Mouse (Mus musculus) cortical plate, adult 2 months (tissue): ENCODE results near the gene Pctp. TPM values are rescaled to one million over a fixed set of nuclear protein-coding genes. Genes with fewer than 3 reads are reported as not detected.
A peak's percentile ranks its signal among the peaks of the same experiment; 100 is the strongest.

ENCODE experiments used
- H3K27ac ChIP-seq: fragments of 200-500 bp; 2 replicates; pipeline ENCODE4 v1.5.1; 2012; ENCODE audit warnings: low read length, control low read depth, inconsistent platforms; ENCODE audit not compliant: insufficient read depth
- H3K4me1 ChIP-seq: fragments of 200-500 bp; 2 replicates; pipeline ENCODE4 v1.6.1; 2011; ENCODE audit warnings: low read length; ENCODE audit not compliant: control insufficient read depth, insufficient read depth
- H3K4me3 ChIP-seq: fragments of 200-500 bp; 2 replicates; pipeline ENCODE4 v1.5.1; 2011; ENCODE audit warnings: mild to moderate bottlenecking, low read length, control low read depth; ENCODE audit not compliant: insufficient read depth
- CTCF ChIP-seq: fragments of 200-500 bp; IDR thresholded peaks from 2 replicates; pipeline ENCODE4 v1.5.1; 2011; ENCODE audit warnings: mild to moderate bottlenecking, control low read depth, low read length; ENCODE audit not compliant: insufficient read depth; ENCODE audit errors: extremely low read depth
- POLR2A ChIP-seq: fragments of 200-500 bp; IDR thresholded peaks from 2 replicates; pipeline ENCODE4 v1.6.1; 2011; ENCODE audit warnings: mild to moderate bottlenecking, low read length, control low read depth; ENCODE audit not compliant: insufficient read depth; ENCODE audit errors: extremely low read depth
- polyA plus RNA-seq: library from polyadenylated mRNA; depleted of rRNA; stranded (reverse); fragments of >200 nt; gene quantifications from 2 replicates; pipeline ENCODE4 v1.2.3, GENCODE M21; 2012; rRNA removed

Gene Pctp
- 1.6 TPM in 2 replicates for polyA plus RNA-seq

DNA sequence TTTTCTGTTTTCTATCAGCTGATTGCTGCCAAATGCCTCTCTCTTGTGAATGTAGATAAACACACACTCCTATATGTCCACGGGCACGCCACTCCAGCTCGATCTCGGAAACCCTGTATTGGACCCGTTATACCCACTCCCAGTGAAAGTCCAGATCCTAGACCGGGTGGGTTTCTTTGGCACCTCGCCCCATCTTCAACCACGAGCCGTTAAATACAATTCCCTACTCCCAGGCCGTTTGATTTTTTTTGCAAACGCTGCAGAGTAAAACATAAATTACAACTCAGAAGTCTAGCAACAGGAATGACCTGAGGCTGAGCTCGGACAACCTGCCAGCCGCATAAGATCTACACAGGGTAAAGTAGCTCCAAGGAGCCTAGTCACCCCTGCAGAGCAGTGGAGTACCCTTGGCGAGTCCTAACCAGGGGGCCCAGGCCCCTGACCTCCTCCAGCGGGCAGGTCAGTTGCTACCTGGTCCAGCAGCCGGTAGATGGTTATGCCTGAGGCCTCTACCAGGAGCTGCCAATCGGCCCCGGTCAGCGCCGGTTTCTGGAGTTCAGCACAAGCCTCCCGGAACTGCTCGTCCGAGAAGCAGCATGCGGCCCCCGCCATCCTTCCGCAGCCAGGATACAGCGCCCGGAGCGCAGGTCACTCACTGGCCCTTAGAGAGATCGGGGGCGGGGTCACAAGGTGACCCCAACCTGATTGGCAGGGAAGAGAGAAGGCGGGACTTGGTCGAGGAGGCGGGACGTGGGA, at the start of gene Pctp:
Gene Pctp, minus strand, starts transcription at position 664 of the 756 bp plus-strand sequence.
- no peaks in the 10 kb centered on the region for H3K4me1 ChIP-seq
- H3K4me3 ChIP-seq, result peak within 1 kb of the TSS; percentile 26
- H3K27ac ChIP-seq, result no peak within 1 kb of the TSS
- no peak for TF ChIP-seq POLR2A
- no peak for TF ChIP-seq CTCF

DNA sequence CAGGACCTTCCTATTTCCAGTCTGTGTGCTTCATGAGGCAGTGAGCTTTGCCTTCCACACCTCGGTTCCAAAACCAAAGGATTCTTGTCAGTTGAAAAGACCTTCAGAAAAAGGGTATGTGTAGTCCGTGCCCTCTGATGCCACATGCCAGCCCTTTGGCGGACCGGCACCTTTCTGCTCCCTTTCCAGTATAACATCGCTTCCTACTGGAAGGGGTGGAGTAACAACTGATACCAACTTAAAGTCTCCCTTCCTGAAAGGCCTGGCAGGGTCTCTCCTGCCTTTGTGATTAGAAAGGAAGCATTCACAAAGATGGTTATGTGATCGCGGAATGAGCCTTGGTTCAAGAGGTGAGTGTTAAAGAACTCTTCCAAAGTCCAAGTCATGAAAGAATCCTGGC, 47.3 kb upstream of the Pctp start:
- TF ChIP-seq CTCF (no peak), POLR2A (no peak)
- Histone ChIP-seq H3K27ac (no peak overlapping the region), H3K4me3 (no peak overlapping the region), H3K4me1 (no peaks in the 10 kb centered on the region)

DNA sequence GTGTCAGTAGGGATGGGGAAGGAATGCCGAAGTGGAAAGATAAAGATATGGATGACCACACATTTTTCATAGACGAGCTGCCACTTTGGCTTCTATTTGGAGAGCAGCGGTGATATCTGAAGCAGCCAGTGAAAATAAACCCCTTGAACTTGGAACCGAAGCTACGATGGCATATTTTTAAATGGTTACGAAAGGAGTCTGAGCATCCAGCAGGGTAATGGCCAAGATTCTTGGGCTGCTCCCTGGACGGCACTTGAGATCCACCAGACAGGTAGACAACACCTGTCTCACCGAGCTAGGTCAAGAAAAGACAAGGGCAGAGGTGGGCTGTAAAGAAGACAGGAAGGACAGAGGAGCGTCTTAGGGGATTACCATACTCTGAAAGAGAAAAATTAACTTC, 44.6 kb upstream of the Pctp start:
- no peak for TF ChIP-seq POLR2A
- TF ChIP-seq CTCF, result no peak
- no peaks in the 10 kb centered on the region for H3K4me1 ChIP-seq
- no peak overlapping the region for H3K4me3 ChIP-seq
- H3K27ac ChIP-seq, result no peak overlapping the region

DNA sequence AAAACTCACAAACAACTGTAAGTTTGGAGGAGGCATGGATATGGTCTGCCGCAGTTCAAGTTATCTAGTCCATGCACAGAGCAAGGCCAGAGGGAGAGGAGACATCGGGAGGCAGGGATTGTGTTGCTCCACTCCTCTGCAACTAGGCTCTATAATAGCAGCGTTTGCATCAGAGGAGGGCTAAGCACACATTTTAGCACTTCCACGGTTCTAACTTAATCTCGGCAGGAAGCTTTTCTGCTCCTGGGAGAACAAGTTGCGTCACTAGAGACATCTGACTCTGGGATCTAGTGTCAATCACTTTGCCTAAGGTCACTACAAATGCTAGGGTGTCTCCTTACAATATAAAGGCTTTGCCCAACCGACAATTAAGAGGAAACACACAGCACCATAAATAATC, 43.5 kb upstream of the Pctp start:
- TF ChIP-seq CTCF (no peak), POLR2A (no peak)
- Histone ChIP-seq H3K4me1 (no peaks in the 10 kb centered on the region), H3K27ac (no peak overlapping the region), H3K4me3 (no peak overlapping the region)

DNA sequence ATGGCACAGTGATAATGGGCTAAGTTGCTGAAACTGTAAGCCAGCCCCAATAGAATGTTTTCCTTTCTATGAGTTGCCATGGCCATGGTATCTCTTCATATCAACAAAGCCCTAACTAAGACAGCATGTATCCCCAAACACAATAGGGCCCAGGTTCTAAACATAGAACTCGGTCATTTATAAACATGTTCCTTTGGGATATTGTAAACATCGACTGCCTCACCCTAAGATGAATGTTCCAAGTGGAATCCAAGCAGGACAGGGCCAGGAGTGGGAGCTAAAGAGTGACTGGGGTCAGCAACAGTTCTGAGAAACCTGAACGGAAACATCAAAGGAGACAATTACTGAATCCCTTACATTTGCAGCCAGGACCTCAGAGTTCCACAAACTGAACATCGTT, 41.8 kb upstream of the Pctp start:
- H3K4me1 ChIP-seq, result no peaks in the 10 kb centered on the region
- no peak overlapping the region for H3K4me3 ChIP-seq
- no peak for TF ChIP-seq POLR2A
- no peak for TF ChIP-seq CTCF
- H3K27ac ChIP-seq, result no peak overlapping the region

DNA sequence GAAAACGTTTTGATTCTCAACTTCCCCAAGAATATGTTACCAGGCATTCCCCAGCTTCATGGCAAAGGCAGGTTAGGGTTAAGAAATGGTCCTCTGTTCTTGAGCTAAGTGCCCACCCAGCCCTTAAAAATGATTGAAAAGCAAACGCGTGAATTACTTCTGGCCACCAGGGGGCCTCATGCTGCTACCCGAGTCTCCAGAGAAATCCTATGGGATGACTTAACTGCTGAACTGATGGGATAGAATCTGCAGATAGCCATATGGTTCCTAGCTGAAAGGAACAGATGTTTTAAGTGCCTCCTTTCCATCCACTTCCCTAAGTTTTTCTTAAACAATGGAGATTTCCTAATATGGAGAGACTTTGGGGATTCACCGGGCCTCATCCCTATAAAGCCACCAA, 35.3 kb upstream of the Pctp start:
- Histone ChIP-seq H3K4me1 (no peaks in the 10 kb centered on the region), H3K27ac (no peak overlapping the region), H3K4me3 (no peak overlapping the region)
- peak; percentile 44 for TF ChIP-seq CTCF
- no peak for TF ChIP-seq POLR2A

DNA sequence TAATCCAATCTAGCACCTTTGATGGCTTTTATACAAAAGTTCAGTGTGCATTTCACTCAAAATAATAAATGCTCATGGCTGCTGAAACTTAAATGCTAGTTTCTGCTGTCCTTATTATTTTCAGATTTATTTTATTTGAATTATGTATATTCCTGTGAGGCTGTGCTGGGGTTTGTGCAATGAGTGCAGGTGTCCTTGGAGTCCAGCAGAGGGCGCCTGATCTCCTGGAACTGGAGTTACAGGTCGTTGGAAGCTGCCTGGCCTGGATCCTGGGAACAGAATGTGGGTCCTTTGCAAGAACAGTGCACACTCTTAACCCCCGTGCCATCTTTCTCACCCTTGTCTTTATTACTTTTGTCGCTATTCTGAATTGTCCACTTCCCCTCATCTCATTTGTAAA, 33.7 kb upstream of the Pctp start:
- 0 out of 2 replicates have a peak, but pooled peaks have one; percentile 16 for TF ChIP-seq CTCF
- no peak for TF ChIP-seq POLR2A
- Histone ChIP-seq H3K4me1 (no peaks in the 10 kb centered on the region), H3K4me3 (no peak overlapping the region), H3K27ac (no peak overlapping the region)

DNA sequence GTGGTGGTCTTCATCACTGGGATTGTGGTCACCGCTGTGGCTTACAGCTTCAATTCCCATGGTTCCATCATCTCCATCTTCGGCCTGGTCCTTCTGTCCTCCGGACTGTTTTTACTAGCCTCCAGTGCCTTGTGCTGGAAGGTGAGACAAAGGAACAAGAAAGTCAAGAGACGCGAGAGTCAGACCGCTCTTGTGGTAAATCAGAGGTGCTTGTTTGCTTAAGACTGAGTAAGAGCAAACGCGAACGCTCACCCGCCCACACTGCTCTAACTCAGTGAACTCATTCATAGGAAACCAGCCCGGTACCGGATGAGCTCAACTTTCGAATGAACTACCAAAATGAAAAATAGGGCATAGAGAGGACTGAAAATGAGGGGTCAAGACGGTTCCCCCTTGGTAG, 32.8 kb upstream of the Pctp start:
- Histone ChIP-seq H3K27ac (no peak overlapping the region), H3K4me3 (no peak overlapping the region), H3K4me1 (no peaks in the 10 kb centered on the region)
- no peak for TF ChIP-seq CTCF

DNA sequence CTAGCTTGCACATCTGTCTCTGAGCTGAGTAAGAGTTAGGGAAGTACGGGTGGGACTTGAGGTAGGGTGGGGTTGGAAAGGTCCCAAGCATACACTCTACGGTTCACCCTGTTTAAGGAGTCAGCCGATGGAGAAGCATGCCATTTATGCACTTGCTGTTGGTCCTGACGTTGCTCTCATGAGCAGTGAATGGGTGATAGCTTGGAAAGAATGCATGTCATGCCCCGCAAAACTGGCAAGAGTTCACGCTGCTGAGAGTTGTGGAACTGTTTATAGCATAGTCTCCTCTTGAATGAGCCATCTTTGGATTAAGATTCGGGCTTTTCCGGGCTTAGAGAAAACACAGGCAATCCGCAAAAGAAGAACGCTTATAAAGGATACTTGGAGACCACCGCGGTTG, 32.0 kb upstream of the Pctp start:
- TF ChIP-seq CTCF (no peak), POLR2A (no peak)
- H3K4me3 ChIP-seq, result no peak overlapping the region
- no peaks in the 10 kb centered on the region for H3K4me1 ChIP-seq
- no peak overlapping the region for H3K27ac ChIP-seq

DNA sequence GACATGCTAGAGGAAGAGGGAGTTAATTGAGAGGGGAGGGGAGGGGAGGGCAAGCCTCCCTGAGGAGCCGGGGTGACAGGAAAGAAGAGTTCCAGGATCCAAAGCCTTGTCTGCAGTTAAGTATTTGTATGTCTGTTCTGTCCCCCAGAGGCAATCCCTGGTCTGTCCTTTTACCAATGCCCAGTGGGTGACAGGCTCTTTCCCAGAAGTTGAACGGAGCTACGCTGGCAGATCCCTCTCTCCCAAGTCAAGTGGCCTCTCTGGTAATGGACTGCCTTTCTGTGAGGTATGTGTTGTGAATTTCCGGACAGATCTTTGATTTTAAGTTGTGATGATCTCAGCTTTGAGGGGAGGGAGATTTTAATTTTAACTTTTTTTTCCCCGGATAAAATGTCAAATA, 30.7 kb upstream of the Pctp start:
- Histone ChIP-seq H3K4me3 (peak overlapping the region; percentile 9), H3K27ac (no peak overlapping the region), H3K4me1 (no peaks in the 10 kb centered on the region)
- TF ChIP-seq CTCF (no peak), POLR2A (no peak)
